Mouse (Mus musculus) intestine, embryonic 16.5 days (tissue): ENCODE data around the gene Topbp1. TPM values are rescaled to one million over a fixed set of nuclear protein-coding genes. Genes with fewer than 3 reads are reported as not detected.

Experiments used
- ATAC-seq: fragments of 200-750 bp; cut with Nextera tagmentation; 2 replicates; pipeline ENCODE4 v1.8.0; 2017; ENCODE audit warnings: moderate TSS enrichment, moderate library complexity
- H3K27ac ChIP-seq: fragments of 300-500 bp; sonication (generic); 2 replicates; pipeline ENCODE4 v1.5.1; 2014; ENCODE audit warnings: mild to moderate bottlenecking, low read length
- H3K27me3 ChIP-seq: fragments of 300-500 bp; sonication (generic); replicated peaks from 2 replicates; pipeline ENCODE4 v1.6.1; 2014; ENCODE audit warnings: low read length, control low read depth, mixed read lengths; ENCODE audit not compliant: control insufficient read depth, insufficient read depth
- H3K36me3 ChIP-seq: fragments of 300-500 bp; sonication (generic); 2 replicates; pipeline ENCODE4 v1.6.1; 2014; ENCODE audit warnings: low read length, control low read depth; ENCODE audit not compliant: control insufficient read depth, insufficient read depth
- H3K4me1 ChIP-seq: fragments of 300-500 bp; sonication (generic); 2 replicates; pipeline ENCODE4 v1.6.1; 2014; ENCODE audit warnings: low read length, control low read depth, mixed read lengths; ENCODE audit not compliant: control insufficient read depth, insufficient read depth
- H3K4me2 ChIP-seq: fragments of 300-500 bp; sonication (generic); 2 replicates; pipeline ENCODE4 v1.6.1; 2014; ENCODE audit warnings: low read depth, low read length, control low read depth
- H3K4me3 ChIP-seq: fragments of 300-500 bp; sonication (generic); 2 replicates; pipeline ENCODE4 v1.5.1; 2014; ENCODE audit warnings: mild to moderate bottlenecking, low read length
- H3K9ac ChIP-seq: fragments of 300-500 bp; sonication (generic); 2 replicates; pipeline ENCODE4 v1.6.1; 2014; ENCODE audit warnings: low read depth, low read length
- H3K9me3 ChIP-seq: fragments of 300-500 bp; sonication (generic); 2 replicates; pipeline ENCODE4 v1.6.1; 2016; ENCODE audit warnings: low read length, control low read depth; ENCODE audit not compliant: control insufficient read depth
- WGBS: fragments of 180-500 bp; shearing (Covaris S2); extraction: QIAGEN DNeasy Blood & Tissue Kit; methylation state at CpG from one replicate; pipeline ENCODE4 v1.1.7; 2014; 5-methylcytosine and 5-hydroxymethylcytosine counted together
- polyA plus RNA-seq: library from polyadenylated mRNA; unstranded; fragments of >200 nt; fragmentation: Nextera tagmentation; extraction: Ambion mirVana; gene quantifications from 2 replicates; pipeline ENCODE4 v1.2.1, GENCODE M21; 2015

Topbp1 gene
- polyA plus RNA-seq, 1 experiment from 2014 or later: 29.3 TPM

DNA sequence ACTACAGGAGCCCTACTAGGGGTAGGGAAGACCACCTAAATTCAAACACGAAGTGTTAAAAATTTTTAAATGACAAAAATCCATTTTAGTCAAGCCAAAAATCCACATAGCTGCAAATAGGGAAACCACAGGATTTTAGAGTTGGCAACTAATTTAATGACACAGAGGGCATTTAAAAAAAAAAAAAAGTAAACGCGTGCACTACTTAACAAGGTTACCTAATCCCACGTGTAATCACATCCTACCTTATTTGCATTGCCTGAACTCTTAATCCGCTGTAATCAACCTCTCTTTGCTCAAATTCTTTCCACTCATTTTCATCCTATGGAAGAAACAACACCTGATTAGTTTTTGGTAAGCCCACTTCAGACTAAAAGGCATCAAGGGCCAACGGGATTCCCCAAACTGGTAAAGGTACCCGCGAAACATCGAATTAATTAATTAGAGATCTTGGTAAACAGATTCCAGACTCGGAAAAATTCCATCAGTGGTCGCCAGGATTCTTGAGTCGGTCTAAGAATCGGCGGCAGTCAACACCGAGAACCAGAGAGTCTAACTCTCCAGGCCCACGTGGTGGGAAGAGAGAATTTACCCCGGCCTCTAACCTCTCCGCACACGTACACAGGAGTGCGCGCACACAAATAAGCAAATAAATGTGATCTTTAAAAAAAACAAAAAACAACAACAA is 58.9 kb downstream of the Topbp1 start:
- no peaks in the 10 kb centered on the region for H3K9me3 ChIP-seq
- 2% methylated on average over 21 of the region's 21 CpGs for WGBS
- no peaks in the 10 kb centered on the region for H3K27me3 ChIP-seq
- H3K9ac ChIP-seq: peak overlapping the region; percentile 96
- peak overlapping the region; percentile 86 for H3K4me3 ChIP-seq
- H3K4me2 ChIP-seq: peak overlapping the region; percentile 74
- peaks cover 18% of the 10 kb centered on the region for H3K4me1 ChIP-seq
- ATAC-seq: no peak
- peak overlapping the region; percentile 98 for H3K27ac ChIP-seq
- H3K36me3 ChIP-seq: peaks cover 4% of the 10 kb centered on the region; the same call in 1 of the 2 replicates

DNA sequence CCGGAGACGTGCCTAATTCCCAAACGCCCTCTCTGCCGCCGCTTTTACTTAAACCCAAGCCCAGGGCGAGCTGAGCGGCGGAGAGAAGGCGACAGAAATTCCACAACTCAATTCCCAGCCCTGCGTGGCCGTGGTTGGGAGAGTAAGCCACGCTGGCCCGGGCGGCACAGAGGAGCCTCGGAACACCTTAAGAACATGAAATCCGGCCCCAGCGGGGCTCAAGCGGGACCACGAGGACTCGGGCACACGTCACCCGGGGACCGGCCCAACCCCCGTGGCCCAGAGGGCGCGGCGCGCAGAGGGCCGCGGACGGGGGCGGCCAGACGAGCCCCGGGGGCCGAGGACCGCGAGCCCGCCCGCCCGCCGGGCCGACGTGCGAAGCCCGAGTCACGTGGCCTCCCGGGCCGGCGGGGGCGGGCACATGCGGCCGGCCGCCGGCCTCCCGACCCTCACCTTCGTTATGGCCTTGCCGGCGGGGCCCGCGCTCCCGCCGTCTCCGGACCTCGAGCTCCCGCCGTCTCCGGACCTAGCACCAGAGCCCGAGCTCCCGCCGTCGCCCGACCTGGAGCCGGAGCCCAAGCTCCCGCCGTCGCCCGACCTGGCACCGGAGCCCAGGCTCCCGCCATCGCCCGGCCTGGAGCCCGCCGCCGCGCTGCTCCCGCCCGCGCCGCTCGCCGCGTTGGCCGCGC is 59.7 kb downstream of the Topbp1 start:
- Histone ChIP-seq H3K36me3 (peaks cover 2% of the 10 kb centered on the region; the same call in 1 of the 2 replicates), H3K27me3 (no peaks in the 10 kb centered on the region), H3K4me1 (peaks cover 18% of the 10 kb centered on the region), H3K27ac (peak overlapping the region; percentile 98), H3K4me2 (peak overlapping the region; percentile 74), H3K4me3 (peak overlapping the region; percentile 86), H3K9me3 (no peaks in the 10 kb centered on the region), H3K9ac (peak overlapping the region; percentile 96)
- 3% methylated on average over 82 of the region's 94 CpGs for WGBS
- peak; percentile 31 for ATAC-seq

DNA sequence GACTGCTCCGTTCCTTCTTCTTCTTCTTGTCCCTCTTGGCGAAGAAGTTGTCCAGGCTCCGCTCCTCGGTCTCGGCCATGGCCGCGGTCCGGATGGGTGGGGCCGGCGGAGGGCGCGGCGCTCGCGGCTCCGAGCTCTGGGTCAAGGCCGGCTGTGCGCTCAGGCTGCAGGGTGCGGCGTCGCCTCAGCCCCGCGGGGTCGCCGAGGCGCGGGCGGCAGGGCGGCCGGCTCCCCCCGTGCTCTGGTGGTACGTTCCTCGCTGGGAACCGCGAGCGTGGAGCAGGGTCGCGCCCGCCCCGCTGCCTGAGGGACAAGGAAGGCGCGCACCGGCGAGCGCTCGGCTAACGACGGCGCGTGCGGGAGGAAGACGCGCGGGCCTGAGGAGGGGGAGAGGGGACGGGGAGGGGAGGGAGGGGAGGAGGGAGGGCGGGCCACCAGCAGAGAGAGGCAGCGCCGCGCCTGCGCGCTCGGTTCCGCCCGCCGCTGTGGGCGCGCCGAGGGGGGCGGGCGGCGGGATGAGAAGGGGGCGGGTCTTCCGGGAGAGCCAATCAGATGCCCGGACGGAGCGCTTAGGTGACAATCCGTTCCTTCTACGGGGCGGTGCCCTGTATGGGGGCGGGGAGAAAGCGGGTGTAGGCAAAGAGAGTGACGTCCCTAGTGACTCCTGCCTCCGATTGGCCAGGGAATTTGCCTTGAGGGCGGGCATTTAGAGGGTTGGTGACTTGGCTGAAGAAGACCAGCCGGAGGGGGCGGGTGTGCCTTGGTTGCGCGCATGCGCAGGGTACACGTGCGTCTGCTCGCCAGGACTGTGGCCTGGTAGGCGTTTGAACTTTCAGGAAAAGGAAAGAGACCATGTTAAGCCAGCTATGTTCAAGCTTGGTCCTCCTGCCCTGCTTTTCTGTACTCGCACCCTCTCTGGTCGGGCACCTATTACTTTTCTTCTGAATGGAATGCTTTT is 60.6 kb downstream of the Topbp1 start, which contains the start of gene Cdv3:
Gene Cdv3, minus strand, starts transcription at position 551 of the 958 bp plus-strand sequence.
- peaks cover 2% of the 10 kb centered on the region; the same call in 1 of the 2 replicates for H3K36me3 ChIP-seq
- H3K9ac ChIP-seq: peak within 1 kb of the TSS; percentile 96
- H3K4me3 ChIP-seq: peak within 1 kb of the TSS; percentile 86
- peak within 1 kb of the TSS; percentile 98 for H3K27ac ChIP-seq
- H3K4me2 ChIP-seq: peak within 1 kb of the TSS; percentile 74
- ATAC-seq: peak; percentile 97
- H3K4me1 ChIP-seq: peaks cover 18% of the 10 kb centered on the region
- H3K9me3 ChIP-seq: no peaks in the 10 kb centered on the region
- WGBS: 1% methylated on average over 87 of the region's 95 CpGs
- no peaks in the 10 kb centered on the region for H3K27me3 ChIP-seq

DNA sequence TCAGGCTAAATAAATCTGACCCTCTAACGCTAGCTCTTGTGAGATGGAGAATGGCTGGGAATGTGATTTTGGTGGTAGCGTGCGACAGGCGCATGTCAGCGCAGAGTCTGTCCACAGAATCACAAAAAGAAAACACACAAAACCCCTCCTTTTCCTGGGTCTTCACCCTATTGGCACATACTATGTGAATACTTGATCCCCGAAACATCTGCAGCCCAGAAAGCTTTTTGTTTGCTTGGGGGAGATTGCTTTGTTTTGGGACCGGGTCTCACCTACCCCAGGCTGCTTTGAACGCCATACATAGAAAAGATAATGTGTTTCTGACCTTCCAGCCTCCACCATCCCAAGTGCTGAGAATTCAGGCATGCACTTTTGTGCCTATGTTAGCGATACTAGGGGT is 61.3 kb downstream of the Topbp1 start:
- Histone ChIP-seq H3K4me1 (peaks cover 18% of the 10 kb centered on the region), H3K4me3 (peak overlapping the region; percentile 35), H3K36me3 (peaks cover 2% of the 10 kb centered on the region; the same call in 1 of the 2 replicates), H3K27me3 (no peaks in the 10 kb centered on the region), H3K9me3 (no peaks in the 10 kb centered on the region), H3K27ac (peak overlapping the region; percentile 54), H3K9ac (peak overlapping the region; percentile 54), H3K4me2 (peak overlapping the region; percentile 53)
- no peak for ATAC-seq
- 55% methylated on average over 9 of the region's 9 CpGs for WGBS

DNA sequence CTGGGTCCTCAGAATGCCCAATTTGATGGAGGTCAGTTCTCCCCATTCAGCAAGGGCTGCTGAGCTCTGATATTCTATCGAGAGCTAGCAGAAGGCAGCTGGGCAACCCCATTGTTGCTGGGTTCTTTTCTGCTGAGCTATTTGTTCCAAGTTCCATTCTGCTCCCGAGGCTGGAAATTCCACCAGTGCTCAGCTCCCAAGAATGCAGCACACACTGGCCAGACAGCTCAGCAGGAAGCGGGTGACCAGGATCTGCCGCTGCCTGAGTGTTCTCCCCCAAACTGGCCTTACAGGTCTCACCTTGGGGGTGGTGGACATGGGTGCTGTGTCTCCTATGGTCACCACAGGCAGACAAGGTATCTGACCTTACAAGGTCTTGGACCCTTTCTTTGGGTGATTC is 64.9 kb downstream of the Topbp1 start:
- Histone ChIP-seq H3K9ac (no peak overlapping the region), H3K4me2 (no peak overlapping the region), H3K9me3 (no peaks in the 10 kb centered on the region), H3K27ac (no peak overlapping the region), H3K4me1 (peaks cover 7% of the 10 kb centered on the region; the same call in 1 of the 2 replicates), H3K4me3 (no peak overlapping the region), H3K27me3 (no peaks in the 10 kb centered on the region), H3K36me3 (no peaks in the 10 kb centered on the region; the same call in 1 of the 2 replicates)
- WGBS: 79% methylated on average over 4 of the region's 4 CpGs
- no peak for ATAC-seq

DNA sequence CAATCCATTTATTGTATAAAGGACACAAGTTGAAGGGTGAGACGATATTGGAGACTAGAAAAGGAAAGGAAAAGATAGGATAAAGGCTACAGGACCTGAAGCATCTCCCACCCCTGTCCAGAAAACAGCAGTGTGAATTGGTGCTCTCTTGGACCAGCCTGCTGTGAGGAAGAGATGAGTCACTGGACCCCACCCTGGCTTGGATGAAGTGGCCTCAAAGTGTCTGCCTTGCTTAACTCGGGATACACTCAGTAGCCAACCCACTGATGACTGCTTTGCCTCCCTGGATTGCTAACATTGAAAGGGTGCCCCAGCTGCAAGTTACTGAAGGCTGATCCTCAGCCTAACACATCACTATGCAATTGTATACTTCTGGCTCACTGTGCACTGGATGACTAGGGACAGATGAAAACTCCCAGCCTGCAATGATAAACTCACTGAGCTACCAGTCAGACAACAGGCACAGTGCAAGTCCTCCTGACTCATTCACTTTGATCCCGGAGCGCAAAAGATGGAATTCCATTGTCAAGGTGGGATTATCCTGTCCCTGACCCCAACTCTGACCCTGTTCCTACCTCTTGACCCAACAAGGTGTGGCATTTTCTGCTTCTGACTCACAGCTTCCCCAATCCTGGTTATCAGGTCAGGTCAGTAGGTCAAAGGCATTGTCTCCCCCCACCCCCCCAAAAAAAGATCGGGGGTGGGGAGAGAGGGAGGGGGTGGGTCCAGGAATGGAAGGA is 67.4 kb downstream of the Topbp1 start:
- no peaks in the 10 kb centered on the region for H3K4me1 ChIP-seq
- no peak overlapping the region for H3K4me3 ChIP-seq
- H3K27me3 ChIP-seq: no peaks in the 10 kb centered on the region
- H3K4me2 ChIP-seq: no peak overlapping the region
- H3K27ac ChIP-seq: no peak overlapping the region
- no peak for ATAC-seq
- WGBS: 56% methylated on average over 5 of the region's 5 CpGs
- H3K9ac ChIP-seq: no peak overlapping the region
- H3K36me3 ChIP-seq: no peaks in the 10 kb centered on the region; the same call in 1 of the 2 replicates
- H3K9me3 ChIP-seq: no peaks in the 10 kb centered on the region

DNA sequence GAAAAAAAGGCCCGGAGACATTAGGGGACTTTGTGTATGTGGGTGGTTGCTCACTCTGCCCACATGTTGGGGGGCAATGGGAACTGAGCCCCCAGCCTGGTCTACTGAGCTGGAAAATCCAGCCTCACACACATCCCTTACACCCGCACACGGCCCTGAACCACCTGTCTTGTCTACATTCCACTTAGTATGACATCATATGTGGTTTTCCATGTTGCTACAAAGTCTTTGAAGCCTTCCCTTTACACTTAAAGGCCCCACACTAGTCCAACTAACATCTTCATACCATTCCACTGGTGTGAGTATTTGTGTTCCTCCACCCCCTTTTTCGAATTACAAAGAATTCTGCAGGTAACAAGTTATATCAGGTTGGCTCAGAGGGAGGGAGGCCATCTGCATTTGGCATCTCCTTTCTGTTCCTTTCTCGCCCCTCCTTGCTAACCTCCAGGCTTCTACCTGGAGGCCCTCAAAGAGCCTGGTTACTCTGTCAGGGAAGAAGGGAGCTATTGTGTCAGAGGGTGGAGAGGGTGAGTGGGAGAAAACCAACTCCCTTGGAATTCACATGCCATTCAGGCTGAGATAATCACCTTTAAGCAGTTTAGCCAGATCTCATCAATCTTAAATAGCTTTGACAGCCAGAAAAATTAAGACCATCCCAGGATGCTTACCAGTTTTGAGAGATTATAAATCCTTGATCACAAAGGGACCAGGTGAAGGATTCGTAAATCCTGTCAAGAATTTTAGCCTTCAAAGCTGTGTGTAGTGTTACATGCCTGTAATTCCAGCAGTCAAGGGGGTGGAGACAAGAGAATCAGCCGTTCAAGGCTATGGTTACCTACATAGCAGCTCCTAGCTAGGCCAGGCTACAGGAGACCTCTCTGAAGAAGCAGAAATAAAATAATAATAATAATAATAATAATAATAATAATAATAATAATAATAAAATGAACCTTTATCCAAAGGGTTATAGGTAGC is 71.6 kb downstream of the Topbp1 start:
- 59% methylated on average over 7 of the region's 7 CpGs for WGBS

DNA sequence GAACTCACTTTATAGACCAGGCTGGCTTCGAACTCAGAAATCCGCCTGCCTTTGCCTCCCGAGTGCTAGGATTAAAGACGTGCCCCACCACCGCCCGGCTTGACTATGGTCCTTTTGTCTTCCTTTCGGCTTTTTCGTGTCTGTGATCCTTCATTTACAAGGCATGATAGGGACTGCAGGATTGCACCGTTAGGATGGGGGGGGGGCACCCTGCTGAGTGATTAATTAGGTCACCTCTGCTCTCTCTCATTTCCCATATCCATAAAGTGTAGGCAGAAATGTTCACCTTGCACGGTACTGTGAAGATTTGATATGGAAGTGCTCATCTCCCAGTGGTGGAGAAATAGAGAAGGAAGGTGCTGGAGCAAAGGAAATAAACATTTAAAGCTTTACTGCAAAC is 73.7 kb downstream of the Topbp1 start:
- Histone ChIP-seq H3K9ac (no peak overlapping the region), H3K4me3 (no peak overlapping the region), H3K4me1 (no peaks in the 10 kb centered on the region), H3K36me3 (no peaks in the 10 kb centered on the region), H3K27me3 (no peaks in the 10 kb centered on the region), H3K27ac (no peak overlapping the region), H3K4me2 (no peak overlapping the region), H3K9me3 (no peaks in the 10 kb centered on the region)
- no peak for ATAC-seq
- 66% methylated on average over 10 of the region's 10 CpGs for WGBS

More for the DNA sequence above, 71.6 kb downstream of the Topbp1 start:
- no peak overlapping the region for H3K27ac ChIP-seq
- H3K4me3 ChIP-seq: no peak overlapping the region
- no peaks in the 10 kb centered on the region for H3K27me3 ChIP-seq
- no peak overlapping the region for H3K9ac ChIP-seq
- H3K36me3 ChIP-seq: no peaks in the 10 kb centered on the region
- no peaks in the 10 kb centered on the region for H3K9me3 ChIP-seq
- no peaks in the 10 kb centered on the region for H3K4me1 ChIP-seq
- H3K4me2 ChIP-seq: no peak overlapping the region
- ATAC-seq: peak; percentile 45; the same call in 1 of the 2 replicates
